In the genomic region with DNA sequence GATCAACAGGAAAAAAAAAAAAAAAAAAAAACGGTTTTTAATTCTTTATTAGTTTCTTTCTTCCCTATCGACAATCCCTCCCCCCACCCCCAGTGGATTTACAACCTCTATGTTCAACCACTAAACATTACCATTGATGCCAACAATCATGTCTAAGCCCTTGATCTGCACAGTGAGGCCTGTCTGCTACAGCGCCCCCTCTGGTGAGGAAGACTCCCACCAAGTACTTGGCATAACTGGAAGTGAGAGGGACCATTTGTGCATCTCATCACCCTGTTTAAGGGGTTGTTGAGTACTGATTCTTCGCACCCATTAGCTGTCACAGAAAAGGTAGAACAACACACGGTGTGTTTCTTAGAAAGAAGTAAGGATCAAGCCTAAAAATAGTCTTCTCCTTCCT, we compare ENCODE assay signal across 23 mouse cellular contexts. TPM values are rescaled to one million over a fixed set of nuclear protein-coding genes. Genes with fewer than 3 reads are reported as not detected.
A peak's percentile ranks its signal among the peaks of the same experiment; 100 is the strongest.
DNase-seq lines count a peak whose midpoint lies in the region; ATAC-seq and TF ChIP-seq lines count a peak whose summit lies in the region.
"Had no signal": no experiment of that assay in that cellular context is flagged by ENCODE, and none has a peak within 500 bp of the region (broad histone marks: within the 10 kb centered on the region; RNA-seq: fewer than 3 reads in every experiment).

No protein-coding gene starts in this region.

- no peak overlapping the region for H3K4me3 ChIP-seq in gastrocnemius, adult 2 months
- H3K4me3 ChIP-seq in lung, embryonic 14.5 days (ENCODE audit: low read depth, low read length): no peak overlapping the region
- H3K4me3 ChIP-seq in testis, adult 2 months (ENCODE audit: control insufficient read depth, low read depth, low read length): no peak overlapping the region
- H3K4me3 ChIP-seq in kidney, embryonic 16.5 days (ENCODE audit: low read length): no peak overlapping the region
- H3K4me3 ChIP-seq: embryonic facial prominence, embryonic 13.5 days; kidney, embryonic 15.5 days; lung, embryonic 15.5 days; midbrain, embryonic 10.5 days had no signal

- H3K36me3 ChIP-seq in lung, embryonic 14.5 days (ENCODE audit: insufficient read depth): no peaks in the 10 kb centered on the region
- H3K36me3 ChIP-seq in testis, adult 2 months (ENCODE audit: control insufficient read depth, insufficient read depth, low read length): no peaks in the 10 kb centered on the region
- H3K36me3 ChIP-seq in kidney, embryonic 16.5 days (ENCODE audit: insufficient read depth, low read length): no peaks in the 10 kb centered on the region
- H3K36me3 ChIP-seq: embryonic facial prominence, embryonic 13.5 days; G1E; kidney, embryonic 15.5 days; lung, embryonic 15.5 days; midbrain, embryonic 10.5 days had no signal

- H3K4me1 ChIP-seq in lung, embryonic 14.5 days (ENCODE audit: insufficient read depth): no peaks in the 10 kb centered on the region
- H3K4me1 ChIP-seq in testis, adult 2 months (ENCODE audit: control insufficient read depth, insufficient read depth, low read length): peaks cover 3% of the 10 kb centered on the region
- H3K4me1 ChIP-seq in kidney, embryonic 16.5 days (ENCODE audit: insufficient read depth, low read length): no peaks in the 10 kb centered on the region
- H3K4me1 ChIP-seq: embryonic facial prominence, embryonic 13.5 days; kidney, embryonic 15.5 days; lung, embryonic 15.5 days; midbrain, embryonic 10.5 days had no signal

- TF ChIP-seq CTCF in gastrocnemius, adult 2 months (IDR thresholded peaks at IDR 0.05): 0 out of 2 replicates have a peak, but pooled peaks have one; percentile 2
- peak; percentile 15; the same call in 1 of the 2 replicates for TF ChIP-seq CTCF in lung, embryonic 14.5 days (IDR thresholded peaks at IDR 0.05; ENCODE audit: low read depth)
- TF ChIP-seq CTCF in Patski (IDR thresholded peaks at IDR 0.05): peak; percentile 18
- TF ChIP-seq CTCF in testis, adult 2 months (IDR thresholded peaks at IDR 0.05; ENCODE audit: control insufficient read depth, insufficient read depth, insufficient replicate concordance, low read depth, low read length): peak; percentile 87; the same call in 1 of the 2 replicates

- in situ Hi-C loops in Patski (cut with MboI; ENCODE audit: low pct_unique_long_range_greater_than_20kb): no loop called here

- DNase-seq in gastrocnemius, adult 2 months: no peak
- DNase-seq in gastrocnemius, postnatal 25 days: no peak
- no peak for DNase-seq in lung, embryonic 14.5 days
- DNase-seq in lung, postnatal 25 days (ENCODE audit: low spot score): no peak
- no peak for DNase-seq in Patski (ENCODE audit: low read depth, low spot score)
- no peak for DNase-seq in embryo, embryonic 10.5 days (ENCODE audit: low spot score)
- DNase-seq: adrenal gland, postnatal 10 days; cerebellum, adult 9-10 months; forebrain, postnatal 0 days; heart, postnatal 4 days; layer of hippocampus, postnatal 36 days; liver; retina, postnatal 1 day had no signal

- POLR2A ChIA-PET in Patski (lab: Charles Lee): interaction anchor here (0.8 kb wide), 1 partner anchor 40 kb away, joined by 15 read pairs; no protein-coding TSS in a partner anchor

- no peak overlapping the region for H3K4me2 ChIP-seq in lung, embryonic 14.5 days
- H3K4me2 ChIP-seq in kidney, embryonic 16.5 days (replicated peaks; ENCODE audit: low read depth, low read length): no peak overlapping the region
- H3K4me2 ChIP-seq: embryonic facial prominence, embryonic 13.5 days; kidney, embryonic 15.5 days; lung, embryonic 15.5 days had no signal

- no peaks in the 10 kb centered on the region for H3K27me3 ChIP-seq in lung, embryonic 14.5 days (ENCODE audit: insufficient read depth, low read length)
- peaks cover 17% of the 10 kb centered on the region for H3K27me3 ChIP-seq in Patski
- H3K27me3 ChIP-seq in testis, adult 2 months (ENCODE audit: control insufficient read depth, insufficient read depth, low read length): no peaks in the 10 kb centered on the region
- no peaks in the 10 kb centered on the region for H3K27me3 ChIP-seq in kidney, embryonic 16.5 days (ENCODE audit: insufficient read depth, low read length)
- H3K27me3 ChIP-seq: embryonic facial prominence, embryonic 13.5 days; kidney, embryonic 15.5 days; lung, embryonic 15.5 days had no signal

- no peak overlapping the region for H3K9ac ChIP-seq in lung, embryonic 14.5 days
- no peak overlapping the region for H3K9ac ChIP-seq in kidney, embryonic 16.5 days (replicated peaks; ENCODE audit: low read length)
- H3K9ac ChIP-seq: embryonic facial prominence, embryonic 13.5 days; forebrain, postnatal 0 days; kidney, embryonic 15.5 days; lung, embryonic 15.5 days had no signal

- no peaks in the 10 kb centered on the region for H3K9me3 ChIP-seq in lung, embryonic 14.5 days (ENCODE audit: low read depth, low read length)
- no peaks in the 10 kb centered on the region for H3K9me3 ChIP-seq in kidney, embryonic 16.5 days (ENCODE audit: low read length)
- H3K9me3 ChIP-seq: embryonic facial prominence, embryonic 13.5 days; G1E; kidney, embryonic 15.5 days; lung, embryonic 15.5 days; midbrain, embryonic 10.5 days had no signal

- no peak for TF ChIP-seq POLR2A in testis, adult 2 months (IDR thresholded peaks at IDR 0.05; ENCODE audit: control insufficient read depth, low read depth, low read length)

- no peak for ATAC-seq in lung, embryonic 14.5 days (ENCODE audit: insufficient read depth)
- no peak for ATAC-seq in Patski
- no peak for ATAC-seq in kidney, embryonic 16.5 days (ENCODE audit: low FRiP score, low TSS enrichment)
- ATAC-seq: forebrain, postnatal 0 days; hindbrain, embryonic 16.5 days; intestine, postnatal 0 days had no signal

- intact Hi-C loops in gastrocnemius, adult 2 months (cut with DNase I): no loop called here

- H3K27ac ChIP-seq in gastrocnemius, adult 2 months: no peak overlapping the region
- H3K27ac ChIP-seq in lung, embryonic 14.5 days (ENCODE audit: low read depth): no peak overlapping the region
- no peak overlapping the region for H3K27ac ChIP-seq in testis, adult 2 months (ENCODE audit: control insufficient read depth, insufficient read depth, low read depth, low read length)
- no peak overlapping the region for H3K27ac ChIP-seq in kidney, embryonic 16.5 days (ENCODE audit: low read length)
- H3K27ac ChIP-seq: embryonic facial prominence, embryonic 13.5 days; kidney, embryonic 15.5 days; lung, embryonic 15.5 days; macrophage; midbrain, embryonic 10.5 days had no signal

- WGBS in lung, embryonic 14.5 days: 79% methylated on average over 5 of the region's 5 CpGs
- WGBS in kidney, embryonic 16.5 days: 81% methylated on average over 5 of the region's 5 CpGs

- CTCF ChIA-PET in Patski (lab: Charles Lee): no interaction called here

RNA-seq across cellular contexts. Expression of gene Txndc5, which starts 20.1 kb away (rescaled TPM):
- total RNA-seq in gastrocnemius, adult 2 months (2021): 10 to 100 TPM; 22.1 to 35.0 TPM
- total RNA-seq in gastrocnemius, postnatal 25 days (2021): 10 to 100 TPM; 26.5 to 34.9 TPM
- 290 and 295 TPM in 2 replicates for polyA plus RNA-seq in lung, embryonic 14.5 days (2014; fragmentation: Nextera tagmentation; extraction: Ambion mirVana)
- 337 TPM for polyA plus RNA-seq in Patski (2021)
- polyA plus RNA-seq in testis, adult 2 months (2012; rRNA removed): 15.8 and 16.3 TPM in 2 replicates
- 301 and 313 TPM in 2 replicates for polyA plus RNA-seq in kidney, embryonic 16.5 days (2015; fragmentation: Nextera tagmentation; extraction: Ambion mirVana)

Comparison
In these comparisons a context has a peak if more than half of its experiments do, and no peak if none do; other contexts are left out.
1. CTCF ChIP-seq: peak in every context shown above with its lines; median percentile 87 in testis, adult 2 months; 18 in Patski; 15 in lung, embryonic 14.5 days; 2 in gastrocnemius, adult 2 months.
2. RNA of gene Txndc5, which starts 20.1 kb away (polyA plus RNA-seq): 337 TPM in Patski (single experiment), 301 to 313 TPM in kidney, embryonic 16.5 days and 290 to 295 TPM in lung, embryonic 14.5 days; 15.8 to 16.3 TPM in testis, adult 2 months; every median in the first group is over 10 times any median in the second.